Mouse (Mus musculus): Measurements from ENCODE around the gene BC016579. TPM values are rescaled to one million over a fixed set of nuclear protein-coding genes. Genes with fewer than 3 reads are reported as not detected.

BC016579 gene
- 0.05 and 0.17 TPM in 2 replicates for polyA plus RNA-seq (2012; rRNA removed)

DNA sequence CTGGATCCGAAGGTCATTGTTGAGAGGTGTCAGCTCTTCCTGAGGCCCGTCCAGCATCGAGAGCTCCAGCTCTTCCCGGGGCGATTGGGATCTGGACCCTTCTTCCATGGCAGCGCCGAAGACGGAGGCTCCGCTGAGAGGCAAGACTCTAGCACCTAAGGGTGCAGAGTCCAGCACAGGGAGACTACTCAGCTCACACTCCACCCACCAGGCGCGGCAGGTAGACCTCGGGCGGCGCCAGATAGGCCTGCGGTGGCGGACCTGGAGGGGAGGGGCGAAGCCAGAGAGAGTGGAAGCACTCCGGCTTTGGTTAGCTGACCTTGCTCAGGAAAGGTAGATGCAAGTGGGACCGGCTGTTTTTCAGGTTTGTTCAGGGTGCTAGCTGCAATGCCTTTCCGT lies at the start of gene BC016579:
TSS of gene BC016579 (minus strand) at position 135 of the 399 bp plus-strand sequence.
- Histone ChIP-seq H3K4me1 (ENCODE audit: control insufficient read depth, insufficient read depth, low read length) (no peaks in the 10 kb centered on the region), H3K4me3 (replicated peaks; ENCODE audit: extremely low read depth, low read depth, low read length) (peak within 1 kb of the TSS; percentile 30)
- peak; percentile 43 for DNase-seq
- TF ChIP-seq POLR2A (IDR thresholded peaks at IDR 0.05; ENCODE audit: borderline replicate concordance, extremely low read depth, low read depth, low read length) = no peak
- TF ChIP-seq CTCF (IDR thresholded peaks at IDR 0.05; ENCODE audit: insufficient read depth, low read length) = no peak
- WGBS = 12% methylated on average over 20 of the region's 20 CpGs

DNA sequence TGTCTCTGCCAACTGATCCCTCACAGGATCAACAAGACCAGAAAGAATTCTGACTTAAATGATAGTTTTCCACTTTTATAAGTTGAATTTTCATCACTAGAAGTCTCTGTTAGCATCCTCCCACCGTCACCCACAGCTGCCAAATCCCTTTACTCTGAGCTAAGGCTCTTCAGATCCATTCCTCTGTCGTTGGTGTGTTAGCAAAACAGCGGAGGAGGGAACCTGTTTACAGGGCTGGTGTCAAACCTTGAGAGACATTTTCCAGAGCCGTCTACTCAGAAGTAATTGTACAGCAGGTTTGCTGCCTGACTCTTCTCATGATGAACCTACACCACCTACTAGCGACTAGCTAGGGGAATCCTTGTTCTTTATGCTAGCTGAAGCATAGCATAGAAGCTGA lies 45.4 kb upstream of the BC016579 start:
- TF ChIP-seq POLR2A (IDR thresholded peaks at IDR 0.05; ENCODE audit: borderline replicate concordance, extremely low read depth, low read depth, low read length) (no peak), CTCF (IDR thresholded peaks at IDR 0.05; ENCODE audit: insufficient read depth, low read length) (no peak)
- 68% methylated on average over 5 of the region's 5 CpGs for WGBS
- no peaks in the 10 kb centered on the region for H3K4me1 ChIP-seq (ENCODE audit: control insufficient read depth, insufficient read depth, low read length)
- no peak overlapping the region for H3K4me3 ChIP-seq (replicated peaks; ENCODE audit: extremely low read depth, low read depth, low read length)
- no peak for DNase-seq

DNA sequence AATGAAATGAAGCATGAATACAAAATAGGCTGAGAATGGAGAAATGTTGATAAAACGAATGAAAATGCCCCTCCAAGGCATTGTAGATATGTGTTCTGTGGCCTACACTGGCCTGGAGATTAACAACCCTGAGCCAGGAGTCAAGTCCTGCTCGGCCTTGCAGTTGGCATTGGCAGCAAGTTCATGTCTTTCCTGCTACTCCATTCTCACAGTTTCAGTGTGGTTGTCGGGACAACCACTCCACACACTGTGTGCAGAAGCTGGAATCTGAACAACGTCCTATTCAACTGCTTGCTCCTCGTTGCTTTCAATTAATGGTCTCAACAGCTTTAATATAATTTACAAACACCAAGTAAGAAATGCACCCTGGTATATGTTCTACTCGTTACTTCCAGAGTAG lies 44.1 kb upstream of the BC016579 start:
- TF ChIP-seq POLR2A (IDR thresholded peaks at IDR 0.05; ENCODE audit: borderline replicate concordance, extremely low read depth, low read depth, low read length) (no peak), CTCF (IDR thresholded peaks at IDR 0.05; ENCODE audit: insufficient read depth, low read length) (no peak)
- no peak overlapping the region for H3K4me3 ChIP-seq (replicated peaks; ENCODE audit: extremely low read depth, low read depth, low read length)
- 64% methylated on average over 6 of the region's 6 CpGs for WGBS
- H3K4me1 ChIP-seq (ENCODE audit: control insufficient read depth, insufficient read depth, low read length) = no peaks in the 10 kb centered on the region
- no peak for DNase-seq

DNA sequence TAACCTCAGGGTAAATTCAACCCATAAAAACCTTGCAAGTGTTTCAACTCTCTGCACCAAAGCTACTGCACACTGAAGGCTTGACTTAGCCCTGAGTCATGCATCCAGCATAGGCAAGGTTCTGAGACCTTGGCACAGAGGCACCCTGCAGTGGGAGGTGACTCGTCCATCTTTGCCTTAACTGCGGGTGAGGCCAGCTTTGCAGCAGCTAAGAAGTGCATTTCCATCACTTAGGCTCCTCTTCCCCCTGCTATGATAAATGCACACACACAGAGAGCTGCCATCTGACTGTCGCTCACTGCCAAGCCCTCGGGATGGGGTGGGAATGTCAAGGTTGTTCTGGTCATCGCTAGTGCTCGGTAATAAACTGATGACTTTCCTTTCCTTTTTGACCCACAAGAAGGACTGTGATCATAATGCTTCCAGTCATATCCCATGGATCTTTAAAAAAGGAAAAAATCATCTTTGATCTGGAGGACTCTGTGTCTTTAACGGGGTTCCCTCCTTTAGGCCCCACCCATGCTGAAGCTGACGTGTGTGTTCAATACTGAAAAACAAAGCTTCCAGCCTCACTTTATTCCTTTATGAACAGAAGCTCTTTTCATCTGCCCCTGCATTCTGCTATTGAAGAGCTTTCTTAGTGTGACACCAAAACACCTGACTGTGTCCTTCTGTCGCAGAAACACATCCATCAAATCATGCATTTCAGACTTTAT lies 41.7 kb upstream of the BC016579 start:
- no peaks in the 10 kb centered on the region for H3K4me1 ChIP-seq (ENCODE audit: control insufficient read depth, insufficient read depth, low read length)
- 75% methylated on average over 9 of the region's 9 CpGs for WGBS
- TF ChIP-seq CTCF (IDR thresholded peaks at IDR 0.05; ENCODE audit: insufficient read depth, low read length) (no peak), POLR2A (IDR thresholded peaks at IDR 0.05; ENCODE audit: borderline replicate concordance, extremely low read depth, low read depth, low read length) (no peak)
- no peak for DNase-seq
- no peak overlapping the region for H3K4me3 ChIP-seq (replicated peaks; ENCODE audit: extremely low read depth, low read depth, low read length)

DNA sequence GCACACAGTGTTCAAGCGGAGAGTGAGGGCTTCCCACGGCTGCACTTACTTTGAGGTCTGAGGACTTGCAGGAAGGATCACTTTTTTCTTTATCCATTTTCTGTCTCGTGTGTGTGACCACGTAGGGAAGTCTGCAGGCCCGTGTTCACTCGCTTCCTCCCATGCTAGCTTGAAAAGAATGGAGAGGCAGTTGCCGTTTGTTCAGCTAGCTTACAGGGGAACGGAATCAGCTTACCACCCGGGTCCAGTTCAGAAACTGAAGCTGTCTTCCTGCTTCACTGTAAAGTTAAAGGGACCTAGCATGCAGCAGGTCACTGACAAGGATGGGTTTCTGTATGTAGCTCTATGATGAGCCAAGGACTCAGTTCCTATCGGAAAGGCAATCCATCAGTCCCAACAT lies 39.7 kb upstream of the BC016579 start, which contains the start of gene Tmprss7:
TSS of gene Tmprss7 (minus strand) at position 101 of the 400 bp plus-strand sequence.
- TF ChIP-seq POLR2A (IDR thresholded peaks at IDR 0.05; ENCODE audit: borderline replicate concordance, extremely low read depth, low read depth, low read length) (no peak), CTCF (IDR thresholded peaks at IDR 0.05; ENCODE audit: insufficient read depth, low read length) (no peak)
- H3K4me1 ChIP-seq (ENCODE audit: control insufficient read depth, insufficient read depth, low read length) = no peaks in the 10 kb centered on the region
- DNase-seq = no peak
- H3K4me3 ChIP-seq (replicated peaks; ENCODE audit: extremely low read depth, low read depth, low read length) = no peak within 1 kb of the TSS
- 66% methylated on average over 10 of the region's 10 CpGs for WGBS

DNA sequence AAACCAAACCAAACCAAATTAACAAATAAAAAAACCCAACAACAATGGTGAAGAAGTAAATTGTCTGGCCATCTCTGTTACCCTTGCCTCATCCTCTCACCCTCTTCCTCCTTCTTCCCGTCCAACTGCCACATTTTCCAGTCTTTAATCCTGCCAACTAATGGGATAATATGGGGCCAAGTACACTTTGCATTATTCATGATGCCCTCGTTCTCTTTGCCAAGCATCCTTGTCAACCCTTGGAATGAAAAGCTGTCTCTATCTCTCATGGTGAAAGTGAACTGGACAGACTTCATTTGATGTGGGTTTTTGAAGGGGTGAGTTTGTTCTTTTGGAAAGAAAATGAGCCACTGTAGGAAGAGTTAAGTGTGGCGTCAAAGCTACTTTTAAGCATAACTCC lies 39.0 kb upstream of the BC016579 start:
- no peak overlapping the region for H3K4me3 ChIP-seq (replicated peaks; ENCODE audit: extremely low read depth, low read depth, low read length)
- DNase-seq = no peak
- 68% methylated on average over 3 of the region's 3 CpGs for WGBS
- no peaks in the 10 kb centered on the region for H3K4me1 ChIP-seq (ENCODE audit: control insufficient read depth, insufficient read depth, low read length)
- TF ChIP-seq CTCF (IDR thresholded peaks at IDR 0.05; ENCODE audit: insufficient read depth, low read length) = no peak
- TF ChIP-seq POLR2A (IDR thresholded peaks at IDR 0.05; ENCODE audit: borderline replicate concordance, extremely low read depth, low read depth, low read length) = no peak

DNA sequence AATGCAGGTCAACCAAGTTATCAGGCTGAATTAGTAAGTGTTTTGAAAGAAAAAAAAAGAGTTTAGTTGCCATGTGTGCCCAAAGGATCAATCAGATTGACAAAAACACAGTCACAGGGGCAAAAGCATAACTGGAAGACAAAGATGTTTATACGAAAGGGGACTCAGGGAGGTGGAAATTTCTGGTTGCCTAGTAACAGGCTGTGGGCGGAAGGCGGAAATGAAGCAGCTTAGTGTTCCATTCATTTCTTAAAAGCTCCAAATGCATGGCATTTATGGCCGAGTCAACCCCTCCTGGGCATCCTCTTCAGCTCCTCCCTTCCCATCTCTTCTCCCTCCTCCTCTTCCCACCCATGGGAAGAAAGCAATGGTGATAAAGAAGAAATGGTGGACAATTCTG lies 36.3 kb upstream of the BC016579 start:
- no peaks in the 10 kb centered on the region for H3K4me1 ChIP-seq (ENCODE audit: control insufficient read depth, insufficient read depth, low read length)

DNA sequence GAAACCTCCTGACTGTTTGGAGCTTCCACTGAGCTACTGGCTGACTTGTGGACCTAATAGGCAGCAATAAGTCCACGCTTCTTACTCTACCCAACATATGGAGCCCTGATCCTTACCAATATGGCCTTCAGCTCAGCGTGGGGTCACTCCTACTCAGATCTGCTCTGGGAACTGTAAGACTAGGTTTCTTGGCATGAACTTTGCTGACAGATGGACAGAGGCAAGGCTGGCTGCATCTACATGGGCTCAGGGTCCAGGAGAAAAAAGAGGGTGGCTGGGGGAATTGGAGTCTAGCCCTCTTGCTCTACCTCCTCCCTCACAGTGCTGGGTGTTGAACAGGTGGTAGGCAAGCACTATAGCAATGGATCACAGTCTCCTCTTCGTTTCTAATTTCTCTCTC lies 33.0 kb upstream of the BC016579 start:
- no peak overlapping the region for H3K4me3 ChIP-seq (replicated peaks; ENCODE audit: extremely low read depth, low read depth, low read length)
- no peak for DNase-seq
- 74% methylated on average over 3 of the region's 3 CpGs for WGBS
- no peak for TF ChIP-seq POLR2A (IDR thresholded peaks at IDR 0.05; ENCODE audit: borderline replicate concordance, extremely low read depth, low read depth, low read length)
- no peak for TF ChIP-seq CTCF (IDR thresholded peaks at IDR 0.05; ENCODE audit: insufficient read depth, low read length)
- H3K4me1 ChIP-seq (ENCODE audit: control insufficient read depth, insufficient read depth, low read length) = no peaks in the 10 kb centered on the region

More for the DNA sequence above, 36.3 kb upstream of the BC016579 start:
- DNase-seq = no peak
- TF ChIP-seq CTCF (IDR thresholded peaks at IDR 0.05; ENCODE audit: insufficient read depth, low read length) (no peak), POLR2A (IDR thresholded peaks at IDR 0.05; ENCODE audit: borderline replicate concordance, extremely low read depth, low read depth, low read length) (no peak)
- WGBS = 28% methylated on average over 4 of the region's 4 CpGs
- H3K4me3 ChIP-seq (replicated peaks; ENCODE audit: extremely low read depth, low read depth, low read length) = no peak overlapping the region

DNA sequence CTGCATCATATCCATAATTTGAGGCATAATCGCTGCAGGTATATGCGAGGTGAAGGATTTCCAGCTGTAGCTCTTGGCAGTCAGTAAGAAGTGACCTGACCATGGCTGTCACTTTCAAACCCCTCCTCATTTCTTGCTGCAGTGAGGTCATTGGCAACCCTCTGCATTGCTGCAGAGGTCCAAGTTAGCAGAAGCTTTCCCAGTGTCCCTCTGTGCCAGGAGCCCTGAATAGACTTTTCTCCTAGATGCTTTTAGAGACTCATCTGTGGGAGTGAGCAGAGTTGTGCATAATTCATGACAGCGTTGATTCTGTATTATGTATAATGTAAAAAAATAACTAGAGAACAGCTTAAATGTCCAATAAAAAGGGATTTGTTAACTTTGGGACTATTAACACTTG lies 31.4 kb upstream of the BC016579 start:
- DNase-seq = no peak
- H3K4me1 ChIP-seq (ENCODE audit: control insufficient read depth, insufficient read depth, low read length) = no peaks in the 10 kb centered on the region
- TF ChIP-seq CTCF (IDR thresholded peaks at IDR 0.05; ENCODE audit: insufficient read depth, low read length) = no peak
- WGBS = 72% methylated on average over 3 of the region's 3 CpGs
- H3K4me3 ChIP-seq (replicated peaks; ENCODE audit: extremely low read depth, low read depth, low read length) = no peak overlapping the region

DNA sequence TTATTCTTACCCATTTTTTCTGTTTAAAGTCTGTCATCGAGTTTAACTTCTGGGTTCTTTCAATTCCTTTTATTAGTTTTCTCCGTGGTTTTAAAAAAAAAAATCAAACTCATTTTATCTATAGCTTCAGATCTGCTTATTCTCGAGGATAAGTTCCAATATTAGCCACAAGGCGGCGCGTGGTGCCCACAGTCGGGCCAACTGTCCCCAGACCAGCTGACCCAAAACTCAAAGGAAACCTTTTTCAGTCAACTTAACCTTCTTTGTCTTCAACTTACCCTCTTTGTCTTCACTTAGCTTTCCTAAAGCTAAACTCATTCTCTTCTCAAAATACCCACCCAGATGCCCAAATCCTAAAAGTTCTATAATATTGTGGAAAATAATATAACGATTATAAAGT lies 30.9 kb upstream of the BC016579 start:
- Histone ChIP-seq H3K4me3 (replicated peaks; ENCODE audit: extremely low read depth, low read depth, low read length) (no peak overlapping the region), H3K4me1 (ENCODE audit: control insufficient read depth, insufficient read depth, low read length) (no peaks in the 10 kb centered on the region)
- peak; percentile 87 for TF ChIP-seq CTCF (IDR thresholded peaks at IDR 0.05; ENCODE audit: insufficient read depth, low read length)
- TF ChIP-seq POLR2A (IDR thresholded peaks at IDR 0.05; ENCODE audit: borderline replicate concordance, extremely low read depth, low read depth, low read length) = no peak
- 13% methylated on average over 8 of the region's 8 CpGs for WGBS
- peak; percentile 62 for DNase-seq
